Mouse (Mus musculus) liver, postnatal 0 days (tissue): Measurements from ENCODE around the gene Por. TPM values are rescaled to one million over a fixed set of nuclear protein-coding genes. Genes with fewer than 3 reads are reported as not detected.

Experiments
- ATAC-seq: fragments of 200-750 bp; cut with Nextera tagmentation; 2 replicates; pipeline ENCODE4 v1.8.0; 2017; ENCODE audit warnings: mild to moderate bottlenecking, moderate library complexity
- DNase-seq: peaks from one replicate; pipeline ENCODE4 v3.0.0-alpha.2; 2016
- H3K27ac ChIP-seq: fragments of 300-500 bp; sonication (generic); 2 replicates; pipeline ENCODE4 v1.5.1; 2014; ENCODE audit warnings: antibody characterized with exemption, moderate library complexity, mild to moderate bottlenecking, low read depth
- H3K27me3 ChIP-seq: fragments of 300-500 bp; sonication (generic); 2 replicates; pipeline ENCODE4 v1.6.1; 2014; ENCODE audit warnings: low read length, control low read depth, mixed read lengths; ENCODE audit not compliant: insufficient read depth
- H3K36me3 ChIP-seq: fragments of 300-500 bp; sonication (generic); replicated peaks from 2 replicates; pipeline ENCODE4 v1.6.1; 2014; ENCODE audit warnings: mild to moderate bottlenecking, control low read depth, low read length, moderate library complexity, mixed read lengths; ENCODE audit not compliant: insufficient read depth
- H3K4me1 ChIP-seq: fragments of 300-500 bp; sonication (generic); 2 replicates; pipeline ENCODE4 v1.6.1; 2014; ENCODE audit warnings: antibody characterized with exemption, mild to moderate bottlenecking, control low read depth; ENCODE audit not compliant: insufficient read depth
- H3K4me2 ChIP-seq: fragments of 300-500 bp; sonication (generic); 2 replicates; pipeline ENCODE4 v1.6.1; 2014; ENCODE audit warnings: low read depth, mild to moderate bottlenecking, low read length, moderate library complexity, mixed read lengths
- H3K4me3 ChIP-seq: fragments of 300-500 bp; sonication (generic); 2 replicates; pipeline ENCODE4 v1.5.1; 2014; ENCODE audit warnings: low read depth, low read length
- H3K9ac ChIP-seq: fragments of 300-500 bp; sonication (generic); replicated peaks from 2 replicates; pipeline ENCODE4 v1.6.1; 2014; ENCODE audit warnings: mild to moderate bottlenecking, moderate library complexity
- H3K9me3 ChIP-seq: fragments of 300-500 bp; sonication (generic); 2 replicates; pipeline ENCODE4 v1.6.1; 2016; ENCODE audit warnings: mild to moderate bottlenecking, control low read depth, low read length, mixed read lengths
- CTCF ChIP-seq: sonication (generic); IDR thresholded peaks from 2 replicates; pipeline ENCODE4 v1.5.1; 2016; ENCODE audit warnings: antibody characterized with exemption, low read depth
- EP300 ChIP-seq: IDR thresholded peaks from 2 replicates; pipeline ENCODE4 v1.6.1; 2016; ENCODE audit warnings: antibody characterized with exemption, low read depth, mild to moderate bottlenecking
- WGBS: fragments of 180-500 bp; shearing (Covaris S2); extraction: QIAGEN DNeasy Blood & Tissue Kit; methylation state at CpG from one replicate; pipeline ENCODE4 v1.1.7; 2014; ENCODE audit not compliant: insufficient replicate concordance; 5-methylcytosine and 5-hydroxymethylcytosine counted together
- polyA plus RNA-seq: library from polyadenylated mRNA; unstranded; fragments of >200 nt; fragmentation: Nextera tagmentation; extraction: Ambion mirVana; gene quantifications from 2 replicates; pipeline ENCODE4 v1.2.1, GENCODE M21; 2015

Gene Por
- polyA plus RNA-seq, 1 experiment from 2014 or later, result 303 TPM

- no peak for DNase-seq
- Histone ChIP-seq H3K9ac (no peak overlapping the region), H3K4me2 (no peak overlapping the region), H3K9me3 (no peaks in the 10 kb centered on the region), H3K27ac (no peak overlapping the region), H3K36me3 (no peaks in the 10 kb centered on the region), H3K4me1 (peaks cover 5% of the 10 kb centered on the region), H3K27me3 (no peaks in the 10 kb centered on the region), H3K4me3 (no peak overlapping the region)
- WGBS, result 83% methylated on average over 1 of the region's 1 CpGs
- no peak for TF ChIP-seq CTCF
- no peak for TF ChIP-seq EP300
- no peak for ATAC-seq
Measured at GRCm38 (mm10) chr5:135649309-135649633, 20.6 kb upstream of the Por start.

- Histone ChIP-seq H3K27ac (no peak overlapping the region), H3K36me3 (no peaks in the 10 kb centered on the region), H3K9ac (no peak overlapping the region), H3K27me3 (no peaks in the 10 kb centered on the region), H3K9me3 (no peaks in the 10 kb centered on the region), H3K4me1 (peaks cover 5% of the 10 kb centered on the region), H3K4me3 (no peak overlapping the region), H3K4me2 (no peak overlapping the region)
- 80% methylated on average over 3 of the region's 3 CpGs for WGBS
- ATAC-seq (no peak), DNase-seq (no peak)
- TF ChIP-seq CTCF (no peak), EP300 (no peak)
Measured at GRCm38 (mm10) chr5:135651536-135651935, 18.3 kb upstream of the Por start.

GRCm38 (mm10) chr5:135653209-135653608 lies 16.6 kb upstream of the Por start:
- Histone ChIP-seq H3K4me3 (no peak overlapping the region), H3K36me3 (no peaks in the 10 kb centered on the region), H3K4me1 (peaks cover 4% of the 10 kb centered on the region; the same call in 1 of the 2 replicates), H3K27ac (no peak overlapping the region), H3K9ac (no peak overlapping the region), H3K9me3 (no peaks in the 10 kb centered on the region), H3K27me3 (no peaks in the 10 kb centered on the region), H3K4me2 (no peak overlapping the region)
- 89% methylated on average over 2 of the region's 2 CpGs for whole genome bisulfite sequencing
- ATAC-seq (no peak), DNase-seq (no peak)
- TF ChIP-seq EP300 (no peak), CTCF (no peak)

- H3K27ac ChIP-seq, result no peak overlapping the region
- H3K4me3 ChIP-seq, result no peak overlapping the region
- peaks cover 4% of the 10 kb centered on the region; the same call in 1 of the 2 replicates for H3K4me1 ChIP-seq
- no peak for ATAC-seq
- DNase-seq, result no peak
- WGBS, result 80% methylated on average over 5 of the region's 5 CpGs
- no peaks in the 10 kb centered on the region for H3K9me3 ChIP-seq
- H3K27me3 ChIP-seq, result no peaks in the 10 kb centered on the region
- no peaks in the 10 kb centered on the region for H3K36me3 ChIP-seq
- H3K4me2 ChIP-seq, result no peak overlapping the region
- H3K9ac ChIP-seq, result no peak overlapping the region
- TF ChIP-seq CTCF (no peak), EP300 (no peak)
Measured at GRCm38 (mm10) chr5:135656046-135656445, 13.8 kb upstream of the Por start.

GRCm38 (mm10) chr5:135657128-135657527 lies 12.7 kb upstream of the Por start:
- 68% methylated on average over 5 of the region's 5 CpGs for WGBS
- TF ChIP-seq EP300, result no peak
- TF ChIP-seq CTCF, result no peak
- Histone ChIP-seq H3K4me1 (peaks cover 4% of the 10 kb centered on the region; the same call in 1 of the 2 replicates), H3K4me3 (no peak overlapping the region), H3K9me3 (no peaks in the 10 kb centered on the region), H3K27me3 (no peaks in the 10 kb centered on the region), H3K27ac (no peak overlapping the region), H3K4me2 (no peak overlapping the region), H3K36me3 (no peaks in the 10 kb centered on the region), H3K9ac (no peak overlapping the region)
- DNase-seq, result no peak
- ATAC-seq, result no peak

GRCm38 (mm10) chr5:135657703-135658373 lies 12.0 kb upstream of the Por start:
- H3K4me2 ChIP-seq, result peak overlapping the region; percentile 57
- no peaks in the 10 kb centered on the region for H3K27me3 ChIP-seq
- TF ChIP-seq CTCF (no peak), EP300 (no peak)
- no peaks in the 10 kb centered on the region for H3K9me3 ChIP-seq
- ATAC-seq (peak; percentile 61), DNase-seq (no peak)
- 38% methylated on average over 17 of the region's 17 CpGs for WGBS
- no peaks in the 10 kb centered on the region for H3K36me3 ChIP-seq
- H3K9ac ChIP-seq, result peak overlapping the region; percentile 8; the same call in 1 of the 2 replicates
- peaks cover 4% of the 10 kb centered on the region; the same call in 1 of the 2 replicates for H3K4me1 ChIP-seq
- H3K4me3 ChIP-seq, result no peak overlapping the region
- H3K27ac ChIP-seq, result peak overlapping the region; percentile 48
